Mouse (Mus musculus): ENCODE measurements around the gene Ldhd. TPM values are rescaled to one million over a fixed set of nuclear protein-coding genes. Genes with fewer than 3 reads are reported as not detected.
A peak's percentile ranks its signal among the peaks of the same experiment; 100 is the strongest.

Gene Ldhd
- total RNA-seq, 2 experiments from 2014 or later: 29.2 to 35.8 TPM

DNA sequence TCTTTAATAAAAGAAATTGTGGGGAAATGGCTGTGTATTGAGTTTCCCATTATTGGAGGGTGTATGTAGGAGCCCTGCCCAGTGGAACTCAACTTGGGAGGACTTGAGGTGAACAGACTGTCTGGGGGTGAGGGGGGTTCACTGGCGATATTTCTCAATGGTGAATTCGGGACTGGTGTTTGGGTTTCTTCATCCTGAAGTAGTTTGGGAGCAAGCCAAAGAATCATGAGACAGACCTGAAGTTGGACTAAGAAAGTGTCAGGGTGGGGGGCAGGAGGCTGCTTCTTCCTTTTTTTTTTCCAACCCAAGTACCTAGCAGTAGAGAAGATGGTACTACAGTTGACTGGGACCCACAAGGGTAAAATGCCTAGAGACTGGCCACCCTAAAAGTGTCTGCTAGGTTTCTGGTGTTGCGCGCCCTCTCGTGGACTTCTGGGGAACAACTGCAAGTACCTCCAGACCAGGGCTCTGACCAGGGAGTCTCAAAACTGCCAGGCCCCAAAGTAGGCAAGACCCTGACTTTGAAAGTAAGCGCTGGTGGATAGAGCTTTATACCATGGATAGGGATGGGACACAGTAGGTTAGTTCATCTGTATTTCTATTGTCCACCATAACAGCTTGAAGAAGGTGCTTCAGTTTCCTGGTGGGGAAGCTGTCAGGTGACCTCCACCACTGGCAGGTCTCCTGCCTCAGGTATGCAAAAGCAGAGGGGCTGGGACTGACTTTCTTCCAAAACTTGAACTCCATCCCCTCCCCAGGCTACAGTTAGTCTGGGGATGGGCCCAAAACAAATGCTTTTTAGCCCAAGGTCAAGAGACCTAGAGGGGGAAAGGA is 4.3 kb downstream of the Ldhd start:
- peak; percentile 82 for DNase-seq
- TF ChIP-seq CTCF (IDR thresholded peaks at IDR 0.05): peak; percentile 90
- intact Hi-C loops (cut with DNase I): loop anchor here (1.0 kb wide), 1 partner anchor 91 kb away; no protein-coding TSS in a partner anchor
- H3K4me3 ChIP-seq: no peak overlapping the region; the same call in 1 of the 2 replicates
- H3K27ac ChIP-seq: peak overlapping the region; percentile 97

DNA sequence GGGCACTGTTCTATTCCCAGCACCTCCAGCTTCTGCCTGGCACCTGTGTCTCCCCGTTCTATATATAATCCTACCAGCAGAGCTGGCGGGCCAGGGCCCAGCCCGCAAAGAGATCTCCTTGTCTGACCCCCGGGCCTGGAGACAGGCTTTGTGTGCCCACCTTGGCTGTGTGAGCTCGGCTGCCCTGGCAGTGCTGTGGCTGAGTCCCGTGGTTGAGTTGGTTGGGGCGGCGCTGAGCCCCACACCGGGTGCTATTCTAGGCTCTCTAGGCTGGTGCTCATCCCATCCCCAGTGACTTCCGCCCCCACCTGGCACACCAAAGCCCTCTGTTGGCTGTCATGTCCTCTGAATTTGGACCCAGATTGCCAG is 5.3 kb downstream of the Ldhd start:
- DNase-seq: peak; percentile 91
- no peak for TF ChIP-seq CTCF (IDR thresholded peaks at IDR 0.05)
- intact Hi-C loops (cut with DNase I): no loop called here
- H3K4me3 ChIP-seq: peak overlapping the region; percentile 45
- peak overlapping the region; percentile 97 for H3K27ac ChIP-seq

GRCm38 (mm10) chr8:111624081-111624852 is 5.9 kb downstream of the Ldhd start:
- no peak for TF ChIP-seq CTCF (IDR thresholded peaks at IDR 0.05)
- intact Hi-C loops (cut with DNase I): no loop called here
- H3K4me3 ChIP-seq: peak overlapping the region; percentile 28; the same call in 1 of the 2 replicates
- DNase-seq: peak; percentile 91
- H3K27ac ChIP-seq: peak overlapping the region; percentile 97

DNA sequence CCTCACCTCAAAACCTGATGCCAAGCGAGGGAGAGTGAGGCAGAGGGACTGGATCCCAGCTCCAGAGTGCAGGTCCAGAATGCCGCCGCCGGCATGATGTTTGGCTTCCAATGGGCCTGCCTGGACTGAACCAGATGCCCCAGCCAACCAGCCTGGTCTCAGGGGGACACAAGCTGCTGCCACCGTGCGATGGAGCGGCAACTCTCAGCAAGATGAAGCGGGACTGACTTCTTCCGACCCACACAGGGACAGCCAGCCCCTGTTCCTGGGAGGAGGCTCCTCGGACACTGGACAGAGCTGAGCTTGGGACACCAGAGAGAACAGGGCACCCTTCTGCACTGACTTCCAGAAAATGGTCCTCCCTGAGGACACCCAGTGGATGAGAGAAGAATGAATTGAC is 7.6 kb downstream of the Ldhd start:
- H3K4me3 ChIP-seq: no peak overlapping the region
- H3K27ac ChIP-seq: peak overlapping the region; percentile 97
- intact Hi-C loops (cut with DNase I): no loop called here
- no peak for DNase-seq
- peak; percentile 11; the same call in 1 of the 2 replicates for TF ChIP-seq CTCF (IDR thresholded peaks at IDR 0.05)

DNA sequence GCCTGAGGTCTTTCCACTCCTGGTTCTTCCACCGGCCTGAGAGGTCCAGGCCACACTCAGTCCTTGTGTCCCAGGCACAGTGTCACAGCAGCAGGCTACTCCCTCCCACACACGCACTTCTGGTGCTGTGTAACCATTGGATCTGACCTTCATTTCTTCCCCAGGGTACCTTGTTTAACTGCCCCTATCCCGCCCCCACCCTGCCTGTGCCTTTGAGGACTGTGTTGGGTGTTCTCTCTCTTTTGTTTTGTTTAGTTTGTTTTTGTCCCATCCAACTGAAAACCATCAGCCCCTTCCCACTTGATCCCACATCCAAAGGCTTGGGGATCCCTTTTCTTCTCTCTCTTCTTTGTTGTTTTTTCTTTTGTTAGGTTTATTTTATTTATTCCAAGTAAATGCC is 8.1 kb downstream of the Ldhd start:
- no peak for TF ChIP-seq CTCF (IDR thresholded peaks at IDR 0.05)
- no peak for DNase-seq
- no peak overlapping the region for H3K4me3 ChIP-seq
- peak overlapping the region; percentile 97 for H3K27ac ChIP-seq
- intact Hi-C loops (cut with DNase I): no loop called here

DNA sequence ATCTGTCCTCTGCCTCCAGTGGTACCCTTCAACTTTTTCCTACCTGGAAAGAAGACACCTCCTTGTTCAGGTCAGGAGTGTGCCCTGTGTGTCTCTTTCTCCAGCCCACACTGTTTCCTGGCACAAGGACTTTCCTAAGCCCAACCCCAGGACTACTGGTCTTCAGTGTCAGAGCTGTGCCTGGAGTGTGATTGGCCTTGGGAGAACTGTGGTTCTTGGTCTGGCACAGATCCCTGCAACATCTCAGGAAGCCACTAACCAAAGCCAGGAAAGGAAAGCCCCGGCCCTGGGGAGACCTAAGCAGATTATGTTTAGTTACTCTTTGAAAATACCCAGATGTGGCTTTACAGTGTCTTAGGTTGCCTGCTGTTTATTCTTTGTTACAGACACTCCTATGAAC is 10.2 kb downstream of the Ldhd start:
- no peak overlapping the region for H3K4me3 ChIP-seq
- intact Hi-C loops (cut with DNase I): no loop called here
- peak; percentile 63 for DNase-seq
- TF ChIP-seq CTCF (IDR thresholded peaks at IDR 0.05): no peak
- H3K27ac ChIP-seq: peak overlapping the region; percentile 97

GRCm38 (mm10) chr8:111618273-111618672 is 11.9 kb downstream of the Ldhd start:
- Histone ChIP-seq H3K4me3 (no peak overlapping the region), H3K27ac (peak overlapping the region; percentile 97)
- TF ChIP-seq CTCF (IDR thresholded peaks at IDR 0.05): no peak
- intact Hi-C loops (cut with DNase I): no loop called here
- DNase-seq: peak; percentile 62

- DNase-seq: no peak
- Histone ChIP-seq H3K4me3 (no peak overlapping the region), H3K27ac (peak overlapping the region; percentile 97)
- intact Hi-C loops (cut with DNase I): no loop called here
- TF ChIP-seq CTCF (IDR thresholded peaks at IDR 0.05): no peak
Observed at GRCm38 (mm10) chr8:111617812-111618211, 12.4 kb downstream of the Ldhd start.

- Histone ChIP-seq H3K4me3 (no peak overlapping the region), H3K27ac (no peak overlapping the region; the same call in 1 of the 2 replicates)
- TF ChIP-seq CTCF (IDR thresholded peaks at IDR 0.05): no peak
- DNase-seq: no peak
- intact Hi-C loops (cut with DNase I): no loop called here
Observed at GRCm38 (mm10) chr8:111614786-111615701, 15.1 kb downstream of the Ldhd start.

DNA sequence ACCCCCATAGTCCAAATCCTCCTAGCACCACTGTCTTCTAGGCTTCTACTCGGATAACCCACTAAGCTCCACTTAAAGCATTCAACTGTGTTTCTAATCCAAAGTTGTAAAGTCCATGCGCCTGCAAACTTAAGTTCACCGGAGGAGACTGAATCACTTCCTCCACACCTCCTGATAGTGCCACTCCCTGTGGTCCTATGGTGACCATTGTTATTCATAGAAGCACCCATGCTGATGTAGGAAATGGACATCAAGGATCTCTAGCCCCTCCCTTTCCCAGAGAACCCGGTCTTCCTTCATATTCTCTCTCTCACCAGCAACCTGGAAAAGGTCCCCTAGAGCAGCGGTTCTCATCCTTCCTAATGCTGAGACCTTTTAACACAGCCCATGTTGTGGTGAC is 17.0 kb downstream of the Ldhd start:
- no peak for DNase-seq
- no peak for TF ChIP-seq CTCF (IDR thresholded peaks at IDR 0.05)
- intact Hi-C loops (cut with DNase I): no loop called here
- H3K27ac ChIP-seq: peak overlapping the region; percentile 35; the same call in 1 of the 2 replicates
- no peak overlapping the region for H3K4me3 ChIP-seq

DNA sequence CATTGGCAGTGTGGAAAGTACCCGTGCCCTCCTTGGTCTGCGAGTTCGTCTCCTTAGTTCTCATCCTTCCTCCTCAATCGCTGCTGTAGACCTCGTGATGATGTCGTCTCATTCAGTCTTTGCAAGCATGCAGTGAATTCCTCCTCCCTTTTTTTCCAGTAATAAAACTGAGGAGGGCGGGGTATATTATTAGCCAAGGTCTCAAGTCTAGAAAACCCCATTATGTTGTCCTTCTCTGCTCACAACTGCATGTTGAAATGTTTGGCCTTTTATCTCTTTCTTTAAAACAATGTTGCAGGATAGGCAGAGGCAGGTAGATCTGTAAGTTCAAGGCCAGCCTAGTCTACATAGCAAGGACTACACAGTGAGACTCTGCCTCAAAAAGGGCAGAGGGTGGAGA is 22.8 kb downstream of the Ldhd start:
- intact Hi-C loops (cut with DNase I): no loop called here
- H3K4me3 ChIP-seq: no peak overlapping the region
- TF ChIP-seq CTCF (IDR thresholded peaks at IDR 0.05): no peak
- H3K27ac ChIP-seq: no peak overlapping the region
- no peak for DNase-seq

GRCm38 (mm10) chr8:111606961-111607360 is 23.2 kb downstream of the Ldhd start:
- TF ChIP-seq CTCF (IDR thresholded peaks at IDR 0.05): no peak
- intact Hi-C loops (cut with DNase I): no loop called here
- H3K4me3 ChIP-seq: no peak overlapping the region
- no peak for DNase-seq
- H3K27ac ChIP-seq: peak overlapping the region; percentile 16; the same call in 1 of the 2 replicates
